Mouse (Mus musculus) G1E (cell line): ENCODE measurements around the gene Ifitm2. TPM values are rescaled to one million over a fixed set of nuclear protein-coding genes. Genes with fewer than 3 reads are reported as not detected.

Experiments used
- ATAC-seq: 2 replicates; pipeline ENCODE4 v1.8.0; 2016; ENCODE audit warnings: mild to moderate bottlenecking; ENCODE audit not compliant: insufficient number of reproducible peaks, poor library complexity, low FRiP score, severe bottlenecking; ENCODE audit errors: extremely low read depth
- DNase-seq: peaks from one replicate; pipeline ENCODE4 v3.0.0; 2012; ENCODE audit warnings: low spot score
- H3K27me3 ChIP-seq: 2 replicates; pipeline ENCODE4 v1.6.1; 2012; ENCODE audit warnings: mild to moderate bottlenecking, low read length, inconsistent platforms; ENCODE audit not compliant: insufficient read depth
- H3K36me3 ChIP-seq: replicated peaks from 2 replicates; pipeline ENCODE3; 2012; ENCODE audit warnings: mild to moderate bottlenecking, inconsistent platforms
- H3K4me1 ChIP-seq: 2 replicates; pipeline ENCODE4 v1.6.1; 2012; ENCODE audit warnings: low read depth, low read length, inconsistent platforms, mixed read lengths; ENCODE audit not compliant: insufficient read depth
- H3K4me3 ChIP-seq: 2 replicates; pipeline ENCODE4 v1.5.1; 2012; ENCODE audit warnings: low read depth, mild to moderate bottlenecking, inconsistent platforms, low read length, moderate library complexity, mixed read lengths
- H3K9me3 ChIP-seq: replicated peaks from 2 replicates; pipeline ENCODE4 v1.6.1; 2012; ENCODE audit warnings: inconsistent platforms
- CTCF ChIP-seq: IDR thresholded peaks from 2 replicates; pipeline ENCODE4 v1.5.1; 2012; ENCODE audit warnings: low read depth, low read length, inconsistent platforms, mixed read lengths
- GATA1 ChIP-seq: IDR thresholded peaks from 2 replicates; pipeline ENCODE4 v1.6.1; 2012; ENCODE audit warnings: borderline replicate concordance, low read length, inconsistent platforms, mixed read lengths
- GATA2 ChIP-seq: IDR thresholded peaks from 2 replicates; pipeline ENCODE4 v1.6.1; 2012; ENCODE audit warnings: low read depth, low read length, inconsistent platforms, borderline replicate concordance
- POLR2AphosphoS5 ChIP-seq: IDR thresholded peaks from 2 replicates; pipeline ENCODE4 v1.6.1; 2012; ENCODE audit warnings: low read depth, low read length, inconsistent platforms; ENCODE audit not compliant: insufficient replicate concordance
- TAL1 ChIP-seq: conservative IDR thresholded peaks from 2 replicates; pipeline ENCODE4 v1.6.1; 2012; ENCODE audit warnings: low read depth, low read length, inconsistent platforms, mixed read lengths
- polyA plus RNA-seq: library from polyadenylated mRNA; stranded (reverse); fragments of >175 nt; gene quantifications from 2 replicates; pipeline ENCODE4 v1.2.3, GENCODE M21; 2012
- total RNA-seq, 2 experiments: library from RNA; stranded (forward) in 1 of 2; stranded (reverse) in 1 of 2; fragments of 200-1000 nt in 1 of 2; fragments of >200 nt in 1 of 2; fragmentation: Nextera tagmentation in 1 of 2; gene quantifications; 2 replicates each; pipeline ENCODE4 v1.2.3; 2014 to 2017

Gene Ifitm2
- total and polyA plus RNA-seq, 3 experiments: 161 to 256 (median 205) TPM

- no peak for DNase-seq
- no peak overlapping the region for H3K4me3 ChIP-seq
These were observed 50.1 kb downstream of the Ifitm2 start for GRCm38 (mm10) chr7:140905642-140906081.

More at GRCm38 (mm10) chr7:140905642-140906081, 50.1 kb downstream of the Ifitm2 start:
- no peak for TF ChIP-seq POLR2AphosphoS5
- TF ChIP-seq CTCF: no peak
- TF ChIP-seq GATA2: no peak
- TF ChIP-seq GATA1: no peak
- no peak for TF ChIP-seq TAL1
- ATAC-seq: no peak
- peaks cover 16% of the 10 kb centered on the region; the same call in 1 of the 2 replicates for H3K27me3 ChIP-seq
- H3K36me3 ChIP-seq: peaks cover 4% of the 10 kb centered on the region
- no peaks in the 10 kb centered on the region for H3K9me3 ChIP-seq
- peaks cover 16% of the 10 kb centered on the region for H3K4me1 ChIP-seq

Other genes with a start within 250 kb of the Ifitm2 start
Only the 20 nearest of the 28 such genes appear.
- not detected in 2 replicates for gene Zfp941, start 133.8 kb downstream of the Ifitm2 start, total RNA-seq (2014; fragmentation: Nextera tagmentation)
- 0.05 and 0.06 TPM in 2 replicates for gene Zfp941, start 133.8 kb downstream of the Ifitm2 start, total RNA-seq (2017)
- not detected in 2 replicates for gene Zfp941, start 133.8 kb downstream of the Ifitm2 start, polyA plus RNA-seq
- not detected in 2 replicates for gene Urah, start 121.0 kb downstream of the Ifitm2 start, total RNA-seq (2014; fragmentation: Nextera tagmentation)
- gene Urah, start 121.0 kb downstream of the Ifitm2 start, total RNA-seq (2017): not detected in 2 replicates
- not detected in 2 replicates for gene Urah, start 121.0 kb downstream of the Ifitm2 start, polyA plus RNA-seq
- not detected in 2 replicates for gene Scgb1c1, start 110.4 kb downstream of the Ifitm2 start, total RNA-seq (2014; fragmentation: Nextera tagmentation)
- gene Scgb1c1, start 110.4 kb downstream of the Ifitm2 start, total RNA-seq (2017): not detected in 2 replicates
- not detected in 2 replicates for gene Scgb1c1, start 110.4 kb downstream of the Ifitm2 start, polyA plus RNA-seq
- gene Odf3, start 108.2 kb downstream of the Ifitm2 start, total RNA-seq (2014; fragmentation: Nextera tagmentation): not detected in 2 replicates
- 0.11 and 0.17 TPM in 2 replicates for gene Odf3, start 108.2 kb downstream of the Ifitm2 start, total RNA-seq (2017)
- not detected in 2 replicates for gene Odf3, start 108.2 kb downstream of the Ifitm2 start, polyA plus RNA-seq
- gene Gm45785, start 99.7 kb downstream of the Ifitm2 start, total RNA-seq (2014; fragmentation: Nextera tagmentation): not detected in 2 replicates
- gene Gm45785, start 99.7 kb downstream of the Ifitm2 start, total RNA-seq (2017): 0.17 and 1.8 TPM in 2 replicates
- 1.3 and 2.1 TPM in 2 replicates for gene Gm45785, start 99.7 kb downstream of the Ifitm2 start, polyA plus RNA-seq
- 19.9 and 29.5 TPM in 2 replicates for gene Ric8a, start 99.0 kb downstream of the Ifitm2 start, total RNA-seq (2014; fragmentation: Nextera tagmentation)
- 21.1 and 27.9 TPM in 2 replicates for gene Ric8a, start 99.0 kb downstream of the Ifitm2 start, total RNA-seq (2017)
- gene Ric8a, start 99.0 kb downstream of the Ifitm2 start, polyA plus RNA-seq: 27.9 and 28.4 TPM in 2 replicates
- gene Bet1l, start 98.4 kb downstream of the Ifitm2 start, total RNA-seq (2014; fragmentation: Nextera tagmentation): 8.4 and 10.1 TPM in 2 replicates
- 13.1 and 16.1 TPM in 2 replicates for gene Bet1l, start 98.4 kb downstream of the Ifitm2 start, total RNA-seq (2017)
- gene Bet1l, start 98.4 kb downstream of the Ifitm2 start, polyA plus RNA-seq: 3.5 and 5.2 TPM in 2 replicates
- gene Psmd13, start 74.0 kb downstream of the Ifitm2 start, total RNA-seq (2014; fragmentation: Nextera tagmentation): 93.7 and 98.1 TPM in 2 replicates
- 193 and 195 TPM in 2 replicates for gene Psmd13, start 74.0 kb downstream of the Ifitm2 start, total RNA-seq (2017)
- gene Psmd13, start 74.0 kb downstream of the Ifitm2 start, polyA plus RNA-seq: 45.7 and 70.1 TPM in 2 replicates
- gene Sirt3, start 73.7 kb downstream of the Ifitm2 start, total RNA-seq (2014; fragmentation: Nextera tagmentation): 10.5 and 11.8 TPM in 2 replicates
- gene Sirt3, start 73.7 kb downstream of the Ifitm2 start, total RNA-seq (2017): 11.0 and 17.5 TPM in 2 replicates
- 27.6 and 31.7 TPM in 2 replicates for gene Sirt3, start 73.7 kb downstream of the Ifitm2 start, polyA plus RNA-seq
- gene Cox8b, start 55.5 kb downstream of the Ifitm2 start, total RNA-seq (2014; fragmentation: Nextera tagmentation): not detected in 2 replicates
- not detected in 2 replicates for gene Cox8b, start 55.5 kb downstream of the Ifitm2 start, total RNA-seq (2017)
- not detected in 2 replicates for gene Cox8b, start 55.5 kb downstream of the Ifitm2 start, polyA plus RNA-seq
- gene Nlrp6, start 35.1 kb downstream of the Ifitm2 start, total RNA-seq (2014; fragmentation: Nextera tagmentation): not detected in 2 replicates
- gene Nlrp6, start 35.1 kb downstream of the Ifitm2 start, total RNA-seq (2017): 0.11 and 0.12 TPM in 2 replicates
- 0.07 and 0.08 TPM in 2 replicates for gene Nlrp6, start 35.1 kb downstream of the Ifitm2 start, polyA plus RNA-seq
- gene Pgghg, start 14.6 kb downstream of the Ifitm2 start, total RNA-seq (2014; fragmentation: Nextera tagmentation): 7.5 and 8.1 TPM in 2 replicates
- gene Pgghg, start 14.6 kb downstream of the Ifitm2 start, total RNA-seq (2017): 9.0 and 10.0 TPM in 2 replicates
- gene Pgghg, start 14.6 kb downstream of the Ifitm2 start, polyA plus RNA-seq: 5.6 and 6.7 TPM in 2 replicates
- gene Ifitm5, start 5.7 kb downstream of the Ifitm2 start, total RNA-seq (2014; fragmentation: Nextera tagmentation): 1.6 TPM in 1 of 2 replicates, not detected in the other
- 0.35 and 1.2 TPM in 2 replicates for gene Ifitm5, start 5.7 kb downstream of the Ifitm2 start, total RNA-seq (2017)
- gene Ifitm5, start 5.7 kb downstream of the Ifitm2 start, polyA plus RNA-seq: 0.16 and 0.32 TPM in 2 replicates
- gene Gm45717, start 50 bp downstream of the Ifitm2 start, total RNA-seq (2014; fragmentation: Nextera tagmentation): not detected in 2 replicates
- gene Gm45717, start 50 bp downstream of the Ifitm2 start, total RNA-seq (2017): not detected in 2 replicates
- gene Gm45717, start 50 bp downstream of the Ifitm2 start, polyA plus RNA-seq: not detected in 2 replicates
- gene Ifitm1, start 11.2 kb upstream of the Ifitm2 start, total RNA-seq (2014; fragmentation: Nextera tagmentation): 2.9 and 5.5 TPM in 2 replicates
- gene Ifitm1, start 11.2 kb upstream of the Ifitm2 start, total RNA-seq (2017): 1.5 and 2.1 TPM in 2 replicates
- gene Ifitm1, start 11.2 kb upstream of the Ifitm2 start, polyA plus RNA-seq: not detected in 2 replicates
- not detected in 2 replicates for gene Ifitm3, start 54.8 kb upstream of the Ifitm2 start, total RNA-seq (2014; fragmentation: Nextera tagmentation)
- not detected in 2 replicates for gene Ifitm3, start 54.8 kb upstream of the Ifitm2 start, total RNA-seq (2017)
- gene Ifitm3, start 54.8 kb upstream of the Ifitm2 start, polyA plus RNA-seq: not detected in 2 replicates
- not detected in 2 replicates for gene Ifitm6, start 61.9 kb upstream of the Ifitm2 start, total RNA-seq (2014; fragmentation: Nextera tagmentation)
- not detected in 2 replicates for gene Ifitm6, start 61.9 kb upstream of the Ifitm2 start, total RNA-seq (2017)
- not detected in 2 replicates for gene Ifitm6, start 61.9 kb upstream of the Ifitm2 start, polyA plus RNA-seq
- not detected in 2 replicates for gene Gm17387, start 73.1 kb upstream of the Ifitm2 start, total RNA-seq (2014; fragmentation: Nextera tagmentation)
- not detected in 2 replicates for gene Gm17387, start 73.1 kb upstream of the Ifitm2 start, total RNA-seq (2017)
- gene Gm17387, start 73.1 kb upstream of the Ifitm2 start, polyA plus RNA-seq: not detected in 2 replicates
- gene B4galnt4, start 105.1 kb upstream of the Ifitm2 start, total RNA-seq (2014; fragmentation: Nextera tagmentation): not detected in 2 replicates
- 0.06 TPM in 1 of 2 replicates, not detected in the other for gene B4galnt4, start 105.1 kb upstream of the Ifitm2 start, total RNA-seq (2017)
- gene B4galnt4, start 105.1 kb upstream of the Ifitm2 start, polyA plus RNA-seq: not detected in 2 replicates
- gene Pkp3, start 122.2 kb upstream of the Ifitm2 start, total RNA-seq (2014; fragmentation: Nextera tagmentation): not detected in 2 replicates
- gene Pkp3, start 122.2 kb upstream of the Ifitm2 start, total RNA-seq (2017): not detected in 2 replicates
- not detected in 2 replicates for gene Pkp3, start 122.2 kb upstream of the Ifitm2 start, polyA plus RNA-seq